Mouse (Mus musculus): ENCODE results near the gene Opcml.

GRCm38 (mm10) chr9:27813207-27813790, 22.7 kb downstream of the Opcml start:
- no peak for TF ChIP-seq CTCF (IDR thresholded peaks at IDR 0.05; ENCODE audit: borderline replicate concordance, insufficient read depth, low read length)
- TF ChIP-seq POLR2A (IDR thresholded peaks at IDR 0.05; ENCODE audit: low read depth, low read length), result no peak

Measured in embryonic fibroblast, embryonic 13.5 days (primary cell).